Mouse (Mus musculus): ENCODE measurements at regions not wholly inside any gene's neighbourhood (a gene's known extent, or its start where the extent isn't known, plus 50 kb on each side); places are given as distances from the start of the nearest gene placed in this dataset. TPM values are rescaled to one million over a fixed set of nuclear protein-coding genes. Genes with fewer than 3 reads are reported as not detected.

DNA sequence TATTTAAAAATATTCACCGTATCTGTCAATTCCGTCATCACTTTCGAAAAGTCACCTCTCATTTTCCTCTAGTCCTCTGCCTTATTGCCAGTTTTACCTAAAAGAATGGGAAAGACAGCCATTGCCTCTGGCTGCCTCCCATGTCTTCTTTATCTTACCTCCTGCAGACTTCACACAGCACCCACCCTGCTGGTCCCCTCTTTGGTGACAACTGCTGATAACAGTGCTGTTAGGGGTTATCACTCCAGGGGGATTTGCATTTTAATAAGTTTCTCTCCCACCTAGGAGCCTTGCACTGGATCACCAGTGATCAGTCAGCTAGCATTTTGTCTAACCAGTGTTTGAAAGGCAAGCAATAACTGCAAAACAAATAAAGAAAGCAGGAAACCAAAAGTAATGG lies 177.1 kb upstream of the Tenm2 start:
- Histone ChIP-seq H3K9ac (ENCODE audit: low read depth, low read length) (no peak overlapping the region), H3K27ac (ENCODE audit: low read length) (no peak overlapping the region), H3K27me3 (ENCODE audit: control insufficient read depth, insufficient read depth, low read depth, low read length) (no peaks in the 10 kb centered on the region), H3K9me3 (replicated peaks; ENCODE audit: control insufficient read depth, low read length, poor library complexity, severe bottlenecking) (0 out of 2 replicates have a peak, but pooled peaks cover 2% of the 10 kb centered on the region), H3K4me2 (ENCODE audit: low read length) (no peak overlapping the region), H3K4me3 (ENCODE audit: low read depth, low read length) (no peak overlapping the region), H3K36me3 (ENCODE audit: control insufficient read depth, insufficient read depth, low read length) (no peaks in the 10 kb centered on the region), H3K4me1 (ENCODE audit: control insufficient read depth, insufficient read depth, low read length) (no peaks in the 10 kb centered on the region)
- ATAC-seq, result no peak
- WGBS, result 88% methylated on average over 3 of the region's 3 CpGs

DNA sequence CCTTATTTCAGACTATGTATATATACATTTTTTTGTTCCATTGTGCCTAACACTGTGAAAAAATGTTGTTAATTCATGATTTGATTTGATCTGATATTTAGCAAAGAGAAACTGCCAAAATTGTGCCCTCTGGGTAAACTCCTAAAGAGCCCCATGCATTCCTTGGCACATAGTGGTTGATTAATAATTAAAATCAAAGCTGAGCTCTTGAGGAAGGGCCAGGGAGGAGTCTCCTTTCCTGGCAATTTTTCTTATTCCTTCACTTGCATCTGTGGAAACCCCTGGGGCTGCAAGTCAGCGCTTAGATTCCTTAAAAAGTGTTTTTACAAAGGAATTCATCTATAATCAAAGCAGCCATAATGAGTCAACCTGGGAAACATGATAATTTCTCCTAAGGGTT lies 132.2 kb upstream of the Tenm2 start:
- ATAC-seq, result no peak
- Histone ChIP-seq H3K27me3 (ENCODE audit: control insufficient read depth, insufficient read depth, low read depth, low read length) (no peaks in the 10 kb centered on the region), H3K4me3 (ENCODE audit: low read depth, low read length) (no peak overlapping the region), H3K36me3 (ENCODE audit: control insufficient read depth, insufficient read depth, low read length) (no peaks in the 10 kb centered on the region), H3K9ac (ENCODE audit: low read depth, low read length) (no peak overlapping the region), H3K4me1 (ENCODE audit: control insufficient read depth, insufficient read depth, low read length) (no peaks in the 10 kb centered on the region), H3K9me3 (replicated peaks; ENCODE audit: control insufficient read depth, low read length, poor library complexity, severe bottlenecking) (no peaks in the 10 kb centered on the region), H3K27ac (ENCODE audit: low read length) (no peak overlapping the region), H3K4me2 (ENCODE audit: low read length) (no peak overlapping the region)
- 51% methylated on average over 1 of the region's 1 CpGs for WGBS

- 91% methylated on average over 2 of the region's 2 CpGs for WGBS
- no peaks in the 10 kb centered on the region for H3K9me3 ChIP-seq (replicated peaks; ENCODE audit: control insufficient read depth, low read length, poor library complexity, severe bottlenecking)
- H3K27me3 ChIP-seq (ENCODE audit: control insufficient read depth, insufficient read depth, low read depth, low read length), result no peaks in the 10 kb centered on the region
- H3K4me2 ChIP-seq (ENCODE audit: low read length), result no peak overlapping the region
- H3K27ac ChIP-seq (ENCODE audit: low read length), result no peak overlapping the region
- no peaks in the 10 kb centered on the region for H3K36me3 ChIP-seq (ENCODE audit: control insufficient read depth, insufficient read depth, low read length)
- H3K4me1 ChIP-seq (ENCODE audit: control insufficient read depth, insufficient read depth, low read length), result no peaks in the 10 kb centered on the region
- H3K9ac ChIP-seq (ENCODE audit: low read depth, low read length), result no peak overlapping the region
- no peak overlapping the region for H3K4me3 ChIP-seq (ENCODE audit: low read depth, low read length)
- ATAC-seq, result no peak
These were observed 128.7 kb upstream of the Tenm2 start for GRCm38 (mm10) chr11:37364430-37364829.

- Histone ChIP-seq H3K4me3 (ENCODE audit: low read depth, low read length) (no peak overlapping the region), H3K9ac (ENCODE audit: low read depth, low read length) (no peak overlapping the region), H3K27me3 (ENCODE audit: control insufficient read depth, insufficient read depth, low read depth, low read length) (no peaks in the 10 kb centered on the region), H3K27ac (ENCODE audit: low read length) (no peak overlapping the region), H3K9me3 (replicated peaks; ENCODE audit: control insufficient read depth, low read length, poor library complexity, severe bottlenecking) (no peaks in the 10 kb centered on the region), H3K4me1 (ENCODE audit: control insufficient read depth, insufficient read depth, low read length) (no peaks in the 10 kb centered on the region), H3K36me3 (ENCODE audit: control insufficient read depth, insufficient read depth, low read length) (no peaks in the 10 kb centered on the region), H3K4me2 (ENCODE audit: low read length) (no peak overlapping the region)
- no peak for ATAC-seq
- 32% methylated on average over 2 of the region's 2 CpGs for WGBS
These were observed 119.3 kb upstream of the Tenm2 start for GRCm38 (mm10) chr11:37355074-37355473.

DNA sequence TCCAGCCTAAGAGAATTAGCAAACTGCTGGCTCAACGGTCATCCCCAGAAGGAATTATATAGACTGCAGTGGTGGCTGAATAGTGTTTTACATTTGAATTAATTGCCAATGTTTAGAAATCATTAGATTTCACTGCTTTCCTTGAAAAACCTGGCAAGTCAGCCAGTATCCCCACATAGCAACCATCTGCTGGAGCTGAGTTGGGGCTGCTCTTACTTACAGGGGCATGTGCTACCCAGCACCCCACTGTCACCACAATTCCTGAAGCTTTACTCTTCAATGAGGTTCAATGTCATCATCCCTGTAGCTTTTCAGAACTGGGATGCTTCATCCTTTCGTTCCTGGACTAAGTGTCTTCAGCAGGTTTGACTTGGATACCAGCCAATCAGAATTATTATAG lies 73.9 kb upstream of the Tenm2 start:
- 72% methylated on average over 2 of the region's 2 CpGs for WGBS

GRCm38 (mm10) chr11:37306656-37307055 lies 70.9 kb upstream of the Tenm2 start:
- H3K4me2 ChIP-seq (ENCODE audit: low read length), result no peak overlapping the region
- H3K9ac ChIP-seq (ENCODE audit: low read depth, low read length), result no peak overlapping the region
- H3K27me3 ChIP-seq (ENCODE audit: control insufficient read depth, insufficient read depth, low read depth, low read length), result no peaks in the 10 kb centered on the region
- H3K27ac ChIP-seq (ENCODE audit: low read length), result no peak overlapping the region
- 0 out of 2 replicates have a peak, but pooled peaks cover 2% of the 10 kb centered on the region for H3K4me1 ChIP-seq (ENCODE audit: control insufficient read depth, insufficient read depth, low read length)
- no peaks in the 10 kb centered on the region for H3K36me3 ChIP-seq (ENCODE audit: control insufficient read depth, insufficient read depth, low read length)
- no peaks in the 10 kb centered on the region for H3K9me3 ChIP-seq (replicated peaks; ENCODE audit: control insufficient read depth, low read length, poor library complexity, severe bottlenecking)
- 56% methylated on average over 2 of the region's 2 CpGs for WGBS
- no peak for ATAC-seq
- no peak overlapping the region for H3K4me3 ChIP-seq (ENCODE audit: low read depth, low read length)

More for the DNA sequence above, 73.9 kb upstream of the Tenm2 start:
- H3K36me3 ChIP-seq (ENCODE audit: control insufficient read depth, insufficient read depth, low read length), result no peaks in the 10 kb centered on the region
- no peak overlapping the region for H3K27ac ChIP-seq (ENCODE audit: low read length)
- no peak for ATAC-seq
- H3K9ac ChIP-seq (ENCODE audit: low read depth, low read length), result no peak overlapping the region
- 0 out of 2 replicates have a peak, but pooled peaks cover 2% of the 10 kb centered on the region for H3K4me1 ChIP-seq (ENCODE audit: control insufficient read depth, insufficient read depth, low read length)
- H3K9me3 ChIP-seq (replicated peaks; ENCODE audit: control insufficient read depth, low read length, poor library complexity, severe bottlenecking), result no peaks in the 10 kb centered on the region
- no peak overlapping the region for H3K4me3 ChIP-seq (ENCODE audit: low read depth, low read length)
- no peaks in the 10 kb centered on the region for H3K27me3 ChIP-seq (ENCODE audit: control insufficient read depth, insufficient read depth, low read depth, low read length)
- H3K4me2 ChIP-seq (ENCODE audit: low read length), result no peak overlapping the region

Small RNA genes in the stretch of these regions (microRNA-seq; reads per million reads assigned to microRNA genes)
- gene Gm25693, result not detected

Data from midbrain, embryonic 16.5 days (tissue).